7 mouse cellular contexts compared by ENCODE assay signal in the genomic region with DNA sequence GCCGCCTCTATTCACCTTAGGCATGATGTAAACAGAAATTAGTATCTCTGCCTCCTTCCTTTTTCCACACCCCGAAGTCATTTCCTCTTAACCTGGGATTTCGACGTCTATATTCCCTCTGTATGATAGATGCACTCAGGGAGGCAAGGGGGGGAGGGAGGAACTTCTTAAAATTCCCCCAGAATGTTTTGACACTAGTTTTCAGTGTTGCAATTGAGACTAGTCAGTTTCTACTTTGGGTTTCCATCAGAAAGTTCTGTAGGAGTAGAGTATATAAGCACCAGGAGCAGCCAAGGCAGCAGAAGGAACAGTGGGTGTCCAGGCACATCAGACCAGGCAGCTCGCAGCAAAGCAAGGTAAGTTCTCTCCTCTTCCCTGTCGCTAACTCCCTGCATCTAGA. TPM values are rescaled to one million over a fixed set of nuclear protein-coding genes. Genes with fewer than 3 reads are reported as not detected.
A peak's percentile ranks its signal among the peaks of the same experiment; 100 is the strongest.
DNase-seq lines count a peak whose midpoint lies in the region; ATAC-seq and TF ChIP-seq lines count a peak whose summit lies in the region.

Il12b (plus strand) TSS at position 301 of the 400 bp plus-strand sequence.

- peak within 1 kb of the TSS; percentile 47 for H3K4me2 ChIP-seq in forebrain, postnatal 0 days (ENCODE audit: low read depth)
- H3K4me2 ChIP-seq in limb, embryonic 14.5 days (replicated peaks; ENCODE audit: low read depth, low read length, severe bottlenecking) = peak within 1 kb of the TSS; percentile 60
- H3K4me2 ChIP-seq in stomach, embryonic 14.5 days (replicated peaks; ENCODE audit: low read depth, low read length) = peak within 1 kb of the TSS; percentile 40

- no peak within 1 kb of the TSS for H3K27ac ChIP-seq in forebrain, postnatal 0 days (ENCODE audit: low read depth, low read length)
- no peak within 1 kb of the TSS for H3K27ac ChIP-seq in limb, embryonic 14.5 days (replicated peaks; ENCODE audit: low read depth, low read length)
- H3K27ac ChIP-seq in stomach, embryonic 14.5 days (ENCODE audit: low read length) = no peak within 1 kb of the TSS

- H3K4me3 ChIP-seq in megakaryocyte, embryonic 14.5 days (replicated peaks) = peak within 1 kb of the TSS; percentile 51
- H3K4me3 ChIP-seq in forebrain, postnatal 0 days (ENCODE audit: low read depth, low read length) = peak within 1 kb of the TSS; percentile 26
- H3K4me3 ChIP-seq in limb, embryonic 14.5 days (replicated peaks; ENCODE audit: low read length) = peak within 1 kb of the TSS; percentile 32; the same call in 1 of the 2 replicates
- peak within 1 kb of the TSS; percentile 24; the same call in 1 of the 2 replicates for H3K4me3 ChIP-seq in stomach, embryonic 14.5 days (ENCODE audit: low read depth, low read length)

- H3K36me3 ChIP-seq in megakaryocyte, embryonic 14.5 days (replicated peaks; ENCODE audit: low read length) = no peaks in the 10 kb centered on the region
- no peaks in the 10 kb centered on the region for H3K36me3 ChIP-seq in forebrain, postnatal 0 days (ENCODE audit: insufficient read depth)
- H3K36me3 ChIP-seq in limb, embryonic 14.5 days (ENCODE audit: control insufficient read depth, insufficient read depth, low read length) = no peaks in the 10 kb centered on the region
- no peaks in the 10 kb centered on the region for H3K36me3 ChIP-seq in stomach, embryonic 14.5 days (ENCODE audit: control insufficient read depth, insufficient read depth, low read length)

- no peak for TF ChIP-seq CTCF in forebrain, postnatal 0 days (IDR thresholded peaks at IDR 0.05; ENCODE audit: low read depth)

- whole genome bisulfite sequencing in forebrain, postnatal 0 days = 81% methylated on average over 6 of the region's 6 CpGs
- 79% methylated on average over 6 of the region's 6 CpGs for WGBS in limb, embryonic 14.5 days
- WGBS in stomach, embryonic 14.5 days = 71% methylated on average over 6 of the region's 6 CpGs

- no peak for TF ChIP-seq POLR2A in limb, embryonic 14.5 days (IDR thresholded peaks at IDR 0.05; ENCODE audit: borderline replicate concordance, extremely low read depth, insufficient read depth, insufficient read length)

- ATAC-seq in megakaryocyte, adult 5-6 weeks (ENCODE audit: poor library complexity, severe bottlenecking) = no peak
- ATAC-seq in forebrain, postnatal 0 days = no peak
- no peak for ATAC-seq in limb, embryonic 14.5 days (ENCODE audit: low FRiP score, low read depth)
- ATAC-seq in stomach, embryonic 14.5 days (ENCODE audit: insufficient number of reproducible peaks, insufficient read depth, low FRiP score, low read depth) = no peak
- no peak for ATAC-seq in cerebellum, adult (ENCODE audit: insufficient number of reproducible peaks, low FRiP score, low TSS enrichment)

- peaks cover 7% of the 10 kb centered on the region; the same call in 1 of the 2 replicates for H3K9me3 ChIP-seq in megakaryocyte, embryonic 14.5 days
- H3K9me3 ChIP-seq in forebrain, postnatal 0 days (ENCODE audit: low read length) = no peaks in the 10 kb centered on the region
- no peaks in the 10 kb centered on the region for H3K9me3 ChIP-seq in limb, embryonic 14.5 days (ENCODE audit: control insufficient read depth, low read length)
- no peaks in the 10 kb centered on the region for H3K9me3 ChIP-seq in stomach, embryonic 14.5 days (ENCODE audit: control insufficient read depth, low read depth, low read length)

- peaks cover 13% of the 10 kb centered on the region for H3K4me1 ChIP-seq in megakaryocyte, embryonic 14.5 days
- H3K4me1 ChIP-seq in forebrain, postnatal 0 days (ENCODE audit: insufficient read depth) = 0 out of 2 replicates have a peak, but pooled peaks cover 8% of the 10 kb centered on the region
- H3K4me1 ChIP-seq in limb, embryonic 14.5 days (ENCODE audit: control insufficient read depth, insufficient read depth, low read length) = 0 out of 2 replicates have a peak, but pooled peaks cover 3% of the 10 kb centered on the region
- H3K4me1 ChIP-seq in stomach, embryonic 14.5 days (ENCODE audit: control insufficient read depth, insufficient read depth, low read length) = 0 out of 2 replicates have a peak, but pooled peaks cover 3% of the 10 kb centered on the region

- no peak for DNase-seq in forebrain, postnatal 0 days
- no peak for DNase-seq in limb, embryonic 14.5 days (ENCODE audit: low spot score)
- DNase-seq in kidney, postnatal 25 days = no peak

- H3K27me3 ChIP-seq in megakaryocyte, embryonic 14.5 days (replicated peaks) = peaks cover 10% of the 10 kb centered on the region
- H3K27me3 ChIP-seq in forebrain, postnatal 0 days (ENCODE audit: insufficient read depth, low read length) = no peaks in the 10 kb centered on the region
- 0 out of 2 replicates have a peak, but pooled peaks cover 6% of the 10 kb centered on the region for H3K27me3 ChIP-seq in limb, embryonic 14.5 days (ENCODE audit: control insufficient read depth, insufficient read depth, low read length)
- no peaks in the 10 kb centered on the region for H3K27me3 ChIP-seq in stomach, embryonic 14.5 days (ENCODE audit: control insufficient read depth, insufficient read depth, low read length)

- no peak within 1 kb of the TSS for H3K9ac ChIP-seq in forebrain, postnatal 0 days
- peak within 1 kb of the TSS; percentile 40; the same call in 1 of the 2 replicates for H3K9ac ChIP-seq in limb, embryonic 14.5 days (ENCODE audit: low read depth, low read length, severe bottlenecking)
- no peak within 1 kb of the TSS for H3K9ac ChIP-seq in stomach, embryonic 14.5 days (replicated peaks; ENCODE audit: low read depth, low read length)

RNA-seq across cellular contexts. Expression of gene Il12b, which starts in this region (rescaled TPM):
- not detected in 2 replicates for polyA plus RNA-seq in megakaryocyte, embryonic 14.5 days (2012; ENCODE audit: insufficient read depth, low replicate concordance)
- not detected in 2 replicates for total RNA-seq in megakaryocyte, adult 5-6 weeks (2015)
- total RNA-seq in megakaryocyte, adult 5-6 weeks (2017) = not detected in 2 replicates
- not detected in 2 replicates for total RNA-seq in forebrain, postnatal 0 days (2014; rRNA removed)
- 0.08 TPM in 1 of 2 replicates, not detected in the other for polyA plus RNA-seq in forebrain, postnatal 0 days (2015; fragmentation: Nextera tagmentation; extraction: Ambion mirVana)
- 0.04 and 0.06 TPM in 2 replicates for polyA plus RNA-seq in limb, embryonic 14.5 days (2012; rRNA removed)
- 0.26 TPM in 1 of 2 replicates, not detected in the other for polyA plus RNA-seq in limb, embryonic 14.5 days (2014; fragmentation: Nextera tagmentation; extraction: Ambion mirVana)
- polyA plus RNA-seq in stomach, embryonic 14.5 days (2014; fragmentation: Nextera tagmentation; extraction: Ambion mirVana) = not detected in 2 replicates
